Mouse (Mus musculus) bone marrow, adult 2 months (tissue): ENCODE data around the gene Spats2.

Experiments
- CTCF ChIP-seq: fragments of 200-500 bp; IDR thresholded peaks from 2 replicates; pipeline ENCODE4 v1.5.1; 2011; ENCODE audit warnings: low read length, control low read depth; ENCODE audit not compliant: control insufficient read depth, insufficient read depth
- POLR2A ChIP-seq: fragments of 200-500 bp; IDR thresholded peaks from 2 replicates; pipeline ENCODE4 v1.6.1; 2011; ENCODE audit warnings: low read depth, mild to moderate bottlenecking, control low read depth, low read length, borderline replicate concordance; ENCODE audit not compliant: control insufficient read depth

DNA sequence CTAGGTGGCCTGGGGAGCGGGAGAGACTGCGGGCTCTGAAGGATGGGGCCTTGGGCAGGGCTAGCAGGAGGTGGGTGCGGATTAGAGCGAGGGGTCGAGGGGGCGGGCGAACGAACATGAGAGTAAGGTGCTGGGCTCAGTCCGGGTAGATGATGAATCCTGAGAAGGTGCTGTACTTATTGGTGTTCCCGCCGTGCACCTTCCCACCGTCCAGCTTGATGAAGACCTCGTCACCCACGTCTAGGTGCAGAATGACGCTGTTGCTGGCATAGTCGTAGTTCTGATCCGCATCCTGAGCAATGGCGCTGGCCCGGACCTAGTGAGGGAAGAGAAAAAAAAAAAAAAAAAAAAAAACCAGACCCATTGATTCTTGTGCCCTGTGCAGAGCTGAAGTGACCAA lies 41.1 kb upstream of the Spats2 start:
- TF ChIP-seq POLR2A (no peak), CTCF (no peak)
